Mouse (Mus musculus) gastrocnemius, postnatal 4 days (tissue): ENCODE data around the gene Cadm1. TPM values are rescaled to one million over a fixed set of nuclear protein-coding genes. Genes with fewer than 3 reads are reported as not detected.

Experiments
- DNase-seq, 2 experiments: peaks; one replicate each; pipeline ENCODE4 v3.0.0; 2021 to 2022; ENCODE audit warnings: low spot score in 2 of 2, mixed read lengths in 2 of 2
- total RNA-seq, 2 experiments: library from RNA; stranded (reverse); gene quantifications; 2 replicates each; pipeline ENCODE4 v1.2.3; 2021

Cadm1 gene
- total RNA-seq, 2 experiments from 2014 or later = 5.9 to 6.2 TPM

- DNase-seq = no peak
Observed at GRCm38 (mm10) chr9:47776941-47777919, 247.3 kb downstream of the Cadm1 start.

GRCm38 (mm10) chr9:47778438-47778837, 248.5 kb downstream of the Cadm1 start:
- DNase-seq = no peak

- DNase-seq = no peak
Observed at GRCm38 (mm10) chr9:47779291-47779690, 249.3 kb downstream of the Cadm1 start.

GRCm38 (mm10) chr9:47786642-47787041, 256.7 kb downstream of the Cadm1 start:
- no peak for DNase-seq

GRCm38 (mm10) chr9:47798478-47798877, 268.5 kb downstream of the Cadm1 start:
- no peak for DNase-seq

GRCm38 (mm10) chr9:47801242-47801641, 271.3 kb downstream of the Cadm1 start:
- DNase-seq = no peak

GRCm38 (mm10) chr9:47802527-47802926, 272.6 kb downstream of the Cadm1 start:
- no peak for DNase-seq

GRCm38 (mm10) chr9:47803531-47804105, 273.6 kb downstream of the Cadm1 start:
- DNase-seq = no peak

- DNase-seq = no peak
Observed at GRCm38 (mm10) chr9:47805658-47806057, 275.7 kb downstream of the Cadm1 start.

GRCm38 (mm10) chr9:47825668-47826067, 295.7 kb downstream of the Cadm1 start:
- DNase-seq = no peak

GRCm38 (mm10) chr9:47828762-47829161, 298.8 kb downstream of the Cadm1 start:
- no peak for DNase-seq

- DNase-seq = no peak
Observed at GRCm38 (mm10) chr9:47829204-47829603, 299.2 kb downstream of the Cadm1 start.

GRCm38 (mm10) chr9:47829846-47830245, 299.9 kb downstream of the Cadm1 start:
- DNase-seq = no peak

- DNase-seq = no peak
Observed at GRCm38 (mm10) chr9:47831412-47831811, 301.4 kb downstream of the Cadm1 start.

- no peak for DNase-seq
Observed at GRCm38 (mm10) chr9:47838170-47838569, 308.2 kb downstream of the Cadm1 start.

GRCm38 (mm10) chr9:47838890-47839691, 309.1 kb downstream of the Cadm1 start:
- no peak for DNase-seq

GRCm38 (mm10) chr9:47839692-47840025, 309.7 kb downstream of the Cadm1 start:
- no peak for DNase-seq

GRCm38 (mm10) chr9:47843328-47843727, 313.4 kb downstream of the Cadm1 start:
- DNase-seq = no peak

GRCm38 (mm10) chr9:47846275-47846674, 316.3 kb downstream of the Cadm1 start:
- DNase-seq = no peak

- DNase-seq = no peak
Observed at GRCm38 (mm10) chr9:47846926-47847325, 317.0 kb downstream of the Cadm1 start.

- DNase-seq = no peak
Observed at GRCm38 (mm10) chr9:47847797-47848196, 317.8 kb downstream of the Cadm1 start.

- DNase-seq = no peak
Observed at GRCm38 (mm10) chr9:47848745-47849144, 318.8 kb downstream of the Cadm1 start.
